Comparison of ENCODE assay signal across 9 mouse cellular contexts in the genomic region with DNA sequence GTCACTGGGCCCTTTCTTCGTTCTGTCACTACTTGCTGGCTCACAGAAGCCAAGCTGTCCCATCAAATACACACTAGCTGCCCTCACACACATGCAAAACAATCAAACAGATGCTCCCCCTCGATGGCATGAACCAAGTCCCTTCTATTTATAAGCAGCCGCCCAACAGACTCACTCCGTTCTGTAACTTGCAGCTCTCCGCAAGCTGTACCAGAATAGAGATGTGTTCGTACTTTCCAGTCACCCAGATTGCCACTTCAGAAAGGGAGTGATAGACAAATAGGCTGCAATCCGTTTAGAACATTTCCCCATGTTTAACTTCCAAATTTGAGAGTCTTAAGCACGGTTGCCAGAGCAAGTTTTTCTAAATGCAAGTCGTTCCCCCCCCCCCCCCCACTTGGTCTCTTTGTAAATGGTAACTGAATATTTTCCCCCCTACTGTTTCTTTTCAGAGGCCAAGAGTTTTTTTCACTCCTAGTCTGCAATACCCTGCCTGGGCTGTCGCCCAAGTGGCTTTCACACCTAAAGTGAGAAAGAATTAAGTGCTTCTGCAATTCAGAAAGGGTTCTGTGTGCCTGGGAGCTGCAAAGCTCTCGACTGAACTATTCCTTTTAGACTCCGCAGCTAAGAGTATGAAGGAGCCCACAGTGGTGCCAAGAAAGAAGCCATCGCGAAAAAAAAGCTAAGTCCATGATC.
A peak's percentile ranks its signal among the peaks of the same experiment; 100 is the strongest.
DNase-seq lines count a peak whose midpoint lies in the region; ATAC-seq and TF ChIP-seq lines count a peak whose summit lies in the region.
"Had no signal": no experiment of that assay in that cellular context is flagged by ENCODE, and none has a peak within 500 bp of the region (broad histone marks: within the 10 kb centered on the region; RNA-seq: fewer than 3 reads in every experiment).

No protein-coding gene starts in this region.

- H3K27me3 ChIP-seq in lung, embryonic 15.5 days: no peaks in the 10 kb centered on the region
- H3K27me3 ChIP-seq in hindbrain, embryonic 15.5 days: no peaks in the 10 kb centered on the region
- H3K27me3 ChIP-seq in lung, postnatal 0 days (replicated peaks; ENCODE audit: insufficient read depth, low read length): no peaks in the 10 kb centered on the region
- H3K27me3 ChIP-seq in kidney, adult 2 months (replicated peaks; ENCODE audit: control insufficient read depth, insufficient read depth, low read length): no peaks in the 10 kb centered on the region; the same call in 1 of the 2 replicates
- H3K27me3 ChIP-seq in kidney, embryonic 15.5 days: no peaks in the 10 kb centered on the region

- no peak for DNase-seq in lung, adult 2 months
- DNase-seq in lung, postnatal 0 days (ENCODE audit: low spot score): peak; percentile 53
- no peak for DNase-seq in urinary bladder, postnatal 25 days (ENCODE audit: low spot score)
- DNase-seq in kidney, adult 2 months: no peak
- no peak for DNase-seq in spleen, adult 12 weeks (ENCODE audit: low spot score)

- H3K36me3 ChIP-seq in lung, embryonic 15.5 days: no peaks in the 10 kb centered on the region
- H3K36me3 ChIP-seq in hindbrain, embryonic 15.5 days: no peaks in the 10 kb centered on the region
- no peaks in the 10 kb centered on the region for H3K36me3 ChIP-seq in lung, postnatal 0 days (ENCODE audit: insufficient read depth, low read length)
- H3K36me3 ChIP-seq in kidney, adult 2 months (ENCODE audit: control insufficient read depth, insufficient read depth, low read length): no peaks in the 10 kb centered on the region
- H3K36me3 ChIP-seq in kidney, embryonic 15.5 days: no peaks in the 10 kb centered on the region

- no peak overlapping the region for H3K27ac ChIP-seq in lung, embryonic 15.5 days
- peak overlapping the region; percentile 55 for H3K27ac ChIP-seq in hindbrain, embryonic 15.5 days (replicated peaks)
- H3K27ac ChIP-seq in lung, postnatal 0 days (ENCODE audit: low read length): no peak overlapping the region
- no peak overlapping the region for H3K27ac ChIP-seq in kidney, adult 2 months (ENCODE audit: insufficient read depth, low read depth, low read length)
- no peak overlapping the region for H3K27ac ChIP-seq in kidney, embryonic 15.5 days

- H3K9ac ChIP-seq in lung, embryonic 15.5 days: no peak overlapping the region
- H3K9ac ChIP-seq in hindbrain, embryonic 15.5 days: no peak overlapping the region
- no peak overlapping the region for H3K9ac ChIP-seq in lung, postnatal 0 days (replicated peaks; ENCODE audit: low read depth)
- no peak overlapping the region for H3K9ac ChIP-seq in kidney, embryonic 15.5 days

- peak; percentile 65; the same call in 1 of the 2 replicates for ATAC-seq in lung, embryonic 15.5 days (ENCODE audit: borderline replicate concordance, extremely low read depth, low FRiP score, low TSS enrichment)
- peak; percentile 88 for ATAC-seq in hindbrain, embryonic 15.5 days (ENCODE audit: low FRiP score, low read depth)
- ATAC-seq in lung, postnatal 0 days: peak; percentile 47
- no peak for ATAC-seq in kidney, embryonic 15.5 days (replicated peaks; ENCODE audit: low FRiP score)

- H3K4me1 ChIP-seq in lung, embryonic 15.5 days: peaks cover 10% of the 10 kb centered on the region
- no peaks in the 10 kb centered on the region for H3K4me1 ChIP-seq in lung, adult 2 months (ENCODE audit: control insufficient read depth, insufficient read depth, low read length)
- peaks cover 4% of the 10 kb centered on the region; the same call in 1 of the 2 replicates for H3K4me1 ChIP-seq in hindbrain, embryonic 15.5 days (replicated peaks)
- H3K4me1 ChIP-seq in lung, postnatal 0 days (ENCODE audit: insufficient read depth, low read depth, low read length): no peaks in the 10 kb centered on the region
- no peaks in the 10 kb centered on the region for H3K4me1 ChIP-seq in kidney, adult 2 months (ENCODE audit: control insufficient read depth, insufficient read depth, low read length)
- no peaks in the 10 kb centered on the region for H3K4me1 ChIP-seq in kidney, embryonic 15.5 days

- no peak overlapping the region for H3K4me3 ChIP-seq in lung, embryonic 15.5 days
- H3K4me3 ChIP-seq in lung, adult 2 months (replicated peaks; ENCODE audit: extremely low read depth, low read depth, low read length): no peak overlapping the region
- no peak overlapping the region for H3K4me3 ChIP-seq in hindbrain, embryonic 15.5 days
- no peak overlapping the region for H3K4me3 ChIP-seq in lung, postnatal 0 days (ENCODE audit: low read depth, low read length)
- no peak overlapping the region for H3K4me3 ChIP-seq in kidney, adult 2 months (ENCODE audit: insufficient read depth, low read depth, low read length)
- no peak overlapping the region for H3K4me3 ChIP-seq in kidney, embryonic 15.5 days (replicated peaks)
- H3K4me3 ChIP-seq: erythroblast, embryonic 14.5 days had no signal

- no peaks in the 10 kb centered on the region for H3K9me3 ChIP-seq in lung, embryonic 15.5 days
- no peaks in the 10 kb centered on the region for H3K9me3 ChIP-seq in hindbrain, embryonic 15.5 days
- no peaks in the 10 kb centered on the region for H3K9me3 ChIP-seq in lung, postnatal 0 days (ENCODE audit: low read length)
- H3K9me3 ChIP-seq in kidney, embryonic 15.5 days (replicated peaks): no peaks in the 10 kb centered on the region

- H3K4me2 ChIP-seq in lung, embryonic 15.5 days: peak overlapping the region; percentile 22; the same call in 1 of the 2 replicates
- peak overlapping the region; percentile 7; the same call in 1 of the 2 replicates for H3K4me2 ChIP-seq in hindbrain, embryonic 15.5 days
- peak overlapping the region; percentile 23 for H3K4me2 ChIP-seq in lung, postnatal 0 days (replicated peaks; ENCODE audit: low read depth, low read length)
- no peak overlapping the region for H3K4me2 ChIP-seq in kidney, embryonic 15.5 days

- TF ChIP-seq CTCF in lung, adult 2 months (IDR thresholded peaks at IDR 0.05; ENCODE audit: insufficient read depth, low read length): no peak
- TF ChIP-seq CTCF in lung, postnatal 0 days (IDR thresholded peaks at IDR 0.05): no peak
- TF ChIP-seq CTCF in kidney, adult 2 months (conservative IDR thresholded peaks at IDR 0.05; ENCODE audit: insufficient read depth, insufficient read length, low read depth, low read length): no peak

- TF ChIP-seq EP300 in lung, postnatal 0 days (IDR thresholded peaks at IDR 0.05): 0 out of 2 replicates have a peak, but pooled peaks have one; percentile 24

- 24% methylated on average over 14 of the region's 14 CpGs for WGBS in lung, embryonic 15.5 days
- 36% methylated on average over 14 of the region's 14 CpGs for WGBS in lung, adult 2 months
- 21% methylated on average over 14 of the region's 14 CpGs for WGBS in hindbrain, embryonic 15.5 days
- WGBS in lung, postnatal 0 days: 21% methylated on average over 14 of the region's 14 CpGs
- 60% methylated on average over 14 of the region's 14 CpGs for WGBS in kidney, adult 2 months
- 38% methylated on average over 14 of the region's 14 CpGs for WGBS in kidney, embryonic 15.5 days

- TF ChIP-seq POLR2A in lung, adult 2 months (IDR thresholded peaks at IDR 0.05; ENCODE audit: borderline replicate concordance, extremely low read depth, low read depth, low read length): no peak
- TF ChIP-seq POLR2A in kidney, adult 2 months (IDR thresholded peaks at IDR 0.05; ENCODE audit: low read depth, low read length): no peak
